Mouse (Mus musculus) kidney, adult 2 months (tissue): Measurements from ENCODE around the gene Olfr1122. TPM values are rescaled to one million over a fixed set of nuclear protein-coding genes. Genes with fewer than 3 reads are reported as not detected.

Experiments
- DNase-seq: peaks from one replicate; pipeline ENCODE4 v3.0.0; 2021
- H3K27ac ChIP-seq: fragments of 200-500 bp; 2 replicates; pipeline ENCODE4 v1.5.1; 2012; ENCODE audit warnings: low read depth, low read length, control low read depth, inconsistent platforms; ENCODE audit not compliant: insufficient read depth
- H3K27me3 ChIP-seq: fragments of 200-500 bp; replicated peaks from 2 replicates; pipeline ENCODE4 v1.6.1; 2012; ENCODE audit warnings: mild to moderate bottlenecking, moderate library complexity, low read length, inconsistent platforms; ENCODE audit not compliant: control insufficient read depth, insufficient read depth
- H3K36me3 ChIP-seq: fragments of 200-500 bp; 2 replicates; pipeline ENCODE4 v1.6.1; 2012; ENCODE audit warnings: mild to moderate bottlenecking, moderate library complexity, low read length, inconsistent platforms; ENCODE audit not compliant: control insufficient read depth, insufficient read depth
- H3K4me1 ChIP-seq: fragments of 200-500 bp; 2 replicates; pipeline ENCODE4 v1.6.1; 2011; ENCODE audit warnings: low read length; ENCODE audit not compliant: control insufficient read depth, insufficient read depth
- H3K4me3 ChIP-seq: fragments of 200-500 bp; 2 replicates; pipeline ENCODE4 v1.5.1; 2011; ENCODE audit warnings: mild to moderate bottlenecking, low read depth, low read length, control low read depth; ENCODE audit not compliant: insufficient read depth
- CTCF ChIP-seq: fragments of 200-500 bp; conservative IDR thresholded peaks from 2 replicates; pipeline ENCODE4 v1.5.1; 2011; ENCODE audit warnings: low read depth, mild to moderate bottlenecking, control low read depth, low read length, moderate library complexity, mixed read lengths; ENCODE audit not compliant: insufficient read depth, insufficient read length
- POLR2A ChIP-seq: fragments of 200-500 bp; IDR thresholded peaks from one replicate; pipeline ENCODE4 v1.6.1; 2011; ENCODE audit warnings: low read depth, low read length, control low read depth
- WGBS: fragments of 180-500 bp; shearing (Covaris S2); methylation state at CpG from one replicate; pipeline ENCODE4 v1.1.7; 2018; 5-methylcytosine and 5-hydroxymethylcytosine counted together
- polyA plus RNA-seq: library from polyadenylated mRNA; depleted of rRNA; stranded (reverse); fragments of >200 nt; gene quantifications from 2 replicates; pipeline ENCODE4 v1.2.3, GENCODE M21; 2012; rRNA removed

Olfr1122 gene
- polyA plus RNA-seq, 1 experiment = not detected

- 86% methylated on average over 1 of the region's 1 CpGs for WGBS
Observed at GRCm38 (mm10) chr2:87416335-87416734, 30.7 kb downstream of the Olfr1122 start, which contains the start of gene Olfr1123. TSS of gene Olfr1123 (plus strand) at chr2:87416635.

GRCm38 (mm10) chr2:87429975-87430374, 44.3 kb downstream of the Olfr1122 start, which contains the start of gene Olfr1124:
TSS of gene Olfr1124 (plus strand) at chr2:87430275.
- Histone ChIP-seq H3K27me3 (no peaks in the 10 kb centered on the region), H3K4me1 (no peaks in the 10 kb centered on the region), H3K27ac (no peak within 1 kb of the TSS), H3K4me3 (no peak within 1 kb of the TSS), H3K36me3 (no peaks in the 10 kb centered on the region)
- TF ChIP-seq POLR2A (no peak), CTCF (no peak)
- DNase-seq = no peak
- 86% methylated on average over 1 of the region's 1 CpGs for WGBS

More at GRCm38 (mm10) chr2:87416335-87416734, 30.7 kb downstream of the Olfr1122 start, which contains the start of gene Olfr1123:
- H3K36me3 ChIP-seq = no peaks in the 10 kb centered on the region
- H3K27ac ChIP-seq = no peak within 1 kb of the TSS
- H3K4me1 ChIP-seq = no peaks in the 10 kb centered on the region
- H3K4me3 ChIP-seq = no peak within 1 kb of the TSS
- no peaks in the 10 kb centered on the region for H3K27me3 ChIP-seq
- no peak for TF ChIP-seq CTCF
- no peak for TF ChIP-seq POLR2A
- no peak for DNase-seq

GRCm38 (mm10) chr2:87437731-87438130, 52.1 kb downstream of the Olfr1122 start:
- no peak for DNase-seq
- H3K4me3 ChIP-seq = no peak overlapping the region
- TF ChIP-seq POLR2A (no peak), CTCF (no peak)
- 90% methylated on average over 16 of the region's 16 CpGs for WGBS
- H3K4me1 ChIP-seq = no peaks in the 10 kb centered on the region
- no peak overlapping the region for H3K27ac ChIP-seq
- no peaks in the 10 kb centered on the region for H3K36me3 ChIP-seq
- no peaks in the 10 kb centered on the region for H3K27me3 ChIP-seq

Other genes starting within 250 kb of the Olfr1122 start
- not detected in 2 replicates for gene Olfr1110, start 245.5 kb upstream of the Olfr1122 start, polyA plus RNA-seq
- not detected in 2 replicates for gene Olfr1111, start 233.2 kb upstream of the Olfr1122 start, polyA plus RNA-seq
- gene Olfr1112, start 198.1 kb upstream of the Olfr1122 start, polyA plus RNA-seq = not detected in 2 replicates
- not detected in 2 replicates for gene Olfr1113, start 176.9 kb upstream of the Olfr1122 start, polyA plus RNA-seq
- gene Olfr1115, start 137.8 kb upstream of the Olfr1122 start, polyA plus RNA-seq = not detected in 2 replicates
- gene Olfr1116, start 118.3 kb upstream of the Olfr1122 start, polyA plus RNA-seq = not detected in 2 replicates
- gene Olfr1118, start 78.3 kb upstream of the Olfr1122 start, polyA plus RNA-seq = not detected in 2 replicates
- not detected in 2 replicates for gene Olfr1120, start 31.0 kb upstream of the Olfr1122 start, polyA plus RNA-seq
- gene Olfr1121, start 16.0 kb upstream of the Olfr1122 start, polyA plus RNA-seq = not detected in 2 replicates
- gene Olfr1123, start 30.8 kb downstream of the Olfr1122 start, polyA plus RNA-seq = not detected in 2 replicates
- gene Olfr1124, start 44.4 kb downstream of the Olfr1122 start, polyA plus RNA-seq = not detected in 2 replicates
- not detected in 2 replicates for gene Olfr1126, start 68.1 kb downstream of the Olfr1122 start, polyA plus RNA-seq
- gene Pramel7, start 111.2 kb downstream of the Olfr1122 start, polyA plus RNA-seq = not detected in 2 replicates
- not detected in 2 replicates for gene Pramel6, start 120.7 kb downstream of the Olfr1122 start, polyA plus RNA-seq
- not detected in 2 replicates for gene Olfr153, start 145.9 kb downstream of the Olfr1122 start, polyA plus RNA-seq
- gene Olfr1128, start 159.7 kb downstream of the Olfr1122 start, polyA plus RNA-seq = not detected in 2 replicates
- gene Olfr1129, start 188.1 kb downstream of the Olfr1122 start, polyA plus RNA-seq = not detected in 2 replicates
- not detected in 2 replicates for gene Olfr1130, start 220.4 kb downstream of the Olfr1122 start, polyA plus RNA-seq
- gene Olfr1131, start 241.3 kb downstream of the Olfr1122 start, polyA plus RNA-seq = not detected in 2 replicates